Mouse (Mus musculus) midbrain, embryonic 12.5 days (tissue): ENCODE measurements around the gene Rarres2. TPM values are rescaled to one million over a fixed set of nuclear protein-coding genes. Genes with fewer than 3 reads are reported as not detected.

Experiments used
- ATAC-seq: fragments of 200-750 bp; cut with Nextera tagmentation; 2 replicates; pipeline ENCODE4 v1.8.0; 2017; ENCODE audit warnings: low read depth, moderate TSS enrichment, moderate library complexity; ENCODE audit not compliant: low FRiP score
- H3K27ac ChIP-seq: fragments of 300-500 bp; sonication (generic); replicated peaks from 2 replicates; pipeline ENCODE4 v1.5.1; 2016; ENCODE audit warnings: mild to moderate bottlenecking
- H3K27me3 ChIP-seq: fragments of 300-500 bp; sonication (generic); 2 replicates; pipeline ENCODE4 v1.6.1; 2016; ENCODE audit warnings: mild to moderate bottlenecking
- H3K36me3 ChIP-seq: fragments of 300-500 bp; sonication (generic); 2 replicates; pipeline ENCODE4 v1.6.1; 2016
- H3K4me1 ChIP-seq: fragments of 300-500 bp; sonication (generic); 2 replicates; pipeline ENCODE4 v1.6.1; 2016
- H3K4me2 ChIP-seq: fragments of 300-500 bp; sonication (generic); replicated peaks from 2 replicates; pipeline ENCODE4 v1.6.1; 2016; ENCODE audit warnings: mild to moderate bottlenecking, moderate library complexity
- H3K4me3 ChIP-seq: fragments of 300-500 bp; sonication (generic); 2 replicates; pipeline ENCODE4 v1.5.1; 2016; ENCODE audit warnings: mild to moderate bottlenecking
- H3K9ac ChIP-seq: fragments of 300-500 bp; sonication (generic); replicated peaks from 2 replicates; pipeline ENCODE4 v1.6.1; 2016; ENCODE audit warnings: mild to moderate bottlenecking, moderate library complexity
- H3K9me3 ChIP-seq: fragments of 300-500 bp; sonication (generic); 2 replicates; pipeline ENCODE4 v1.6.1; 2016; ENCODE audit warnings: mild to moderate bottlenecking
- WGBS: fragments of 180-500 bp; shearing (Covaris S2); methylation state at CpG from one replicate; pipeline ENCODE4 v1.1.7; 2016; 5-methylcytosine and 5-hydroxymethylcytosine counted together
- polyA plus RNA-seq: library from polyadenylated mRNA; unstranded; fragments of >200 nt; fragmentation: Nextera tagmentation; extraction: Ambion mirVana; gene quantifications from 2 replicates; pipeline ENCODE4 v1.2.1, GENCODE M21; 2016

Rarres2 gene
- polyA plus RNA-seq, 1 experiment from 2014 or later: 3.1 TPM

GRCm38 (mm10) chr6:48595278-48595677 is 22.7 kb upstream of the Rarres2 start:
- Histone ChIP-seq H3K9ac (peak overlapping the region; percentile 88), H3K36me3 (peaks cover 48% of the 10 kb centered on the region), H3K27ac (no peak overlapping the region), H3K9me3 (peaks cover 16% of the 10 kb centered on the region), H3K27me3 (no peaks in the 10 kb centered on the region), H3K4me3 (peak overlapping the region; percentile 85), H3K4me1 (peaks cover 17% of the 10 kb centered on the region), H3K4me2 (peak overlapping the region; percentile 82)
- WGBS: 60% methylated on average over 1 of the region's 1 CpGs
- ATAC-seq: no peak

- peak overlapping the region; percentile 88 for H3K9ac ChIP-seq
- H3K36me3 ChIP-seq: peaks cover 37% of the 10 kb centered on the region
- H3K27ac ChIP-seq: peak overlapping the region; percentile 91
- H3K9me3 ChIP-seq: peaks cover 16% of the 10 kb centered on the region
- ATAC-seq: peak; percentile 72
- WGBS: under 1% methylated on average over 41 of the region's 41 CpGs
- H3K4me3 ChIP-seq: peak overlapping the region; percentile 85
- no peaks in the 10 kb centered on the region for H3K27me3 ChIP-seq
- H3K4me1 ChIP-seq: peaks cover 17% of the 10 kb centered on the region
- peak overlapping the region; percentile 82 for H3K4me2 ChIP-seq
These were observed 21.6 kb upstream of the Rarres2 start for GRCm38 (mm10) chr6:48594043-48594738.

GRCm38 (mm10) chr6:48593158-48594042 is 20.8 kb upstream of the Rarres2 start, which contains the start of the genes Repin1 and Gm44965:
Gene Repin1, plus strand, starts transcription at chr6:48593883.
Gene Gm44965, plus strand, starts transcription at chr6:48593941.
- Histone ChIP-seq H3K9ac (peak within 1 kb of the TSS; percentile 88), H3K4me1 (peaks cover 17% of the 10 kb centered on the region), H3K4me2 (peak within 1 kb of the TSS; percentile 82), H3K36me3 (peaks cover 29% of the 10 kb centered on the region), H3K4me3 (peak within 1 kb of the TSS; percentile 85), H3K9me3 (peaks cover 16% of the 10 kb centered on the region), H3K27ac (peak within 1 kb of the TSS; percentile 91), H3K27me3 (no peaks in the 10 kb centered on the region)
- 3% methylated on average over 44 of the region's 45 CpGs for WGBS
- ATAC-seq: peak; percentile 93

DNA sequence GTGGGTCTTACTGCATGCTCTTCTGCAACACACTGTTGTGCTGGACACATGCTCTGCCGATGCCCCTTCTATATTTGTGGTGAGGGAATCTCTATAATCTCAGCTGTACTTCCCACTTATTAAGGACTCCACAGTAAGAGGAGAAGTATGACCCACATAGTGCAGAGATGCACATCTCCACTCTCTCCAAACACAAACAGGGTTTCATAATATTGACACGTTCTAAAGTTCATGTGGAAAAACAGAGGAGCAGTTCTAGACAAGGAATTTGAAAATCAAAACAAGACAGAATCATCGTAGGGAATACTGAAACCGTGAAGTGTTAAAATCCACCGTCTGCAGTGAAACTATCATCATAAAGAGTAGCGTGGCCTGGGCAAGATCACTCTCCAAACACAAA is 19.3 kb upstream of the Rarres2 start:
- WGBS: 91% methylated on average over 6 of the region's 6 CpGs
- H3K9ac ChIP-seq: no peak overlapping the region
- H3K4me3 ChIP-seq: no peak overlapping the region
- H3K27ac ChIP-seq: no peak overlapping the region
- no peaks in the 10 kb centered on the region for H3K27me3 ChIP-seq
- H3K9me3 ChIP-seq: peaks cover 7% of the 10 kb centered on the region
- no peak overlapping the region for H3K4me2 ChIP-seq
- peaks cover 13% of the 10 kb centered on the region for H3K36me3 ChIP-seq
- H3K4me1 ChIP-seq: peaks cover 17% of the 10 kb centered on the region
- no peak for ATAC-seq

DNA sequence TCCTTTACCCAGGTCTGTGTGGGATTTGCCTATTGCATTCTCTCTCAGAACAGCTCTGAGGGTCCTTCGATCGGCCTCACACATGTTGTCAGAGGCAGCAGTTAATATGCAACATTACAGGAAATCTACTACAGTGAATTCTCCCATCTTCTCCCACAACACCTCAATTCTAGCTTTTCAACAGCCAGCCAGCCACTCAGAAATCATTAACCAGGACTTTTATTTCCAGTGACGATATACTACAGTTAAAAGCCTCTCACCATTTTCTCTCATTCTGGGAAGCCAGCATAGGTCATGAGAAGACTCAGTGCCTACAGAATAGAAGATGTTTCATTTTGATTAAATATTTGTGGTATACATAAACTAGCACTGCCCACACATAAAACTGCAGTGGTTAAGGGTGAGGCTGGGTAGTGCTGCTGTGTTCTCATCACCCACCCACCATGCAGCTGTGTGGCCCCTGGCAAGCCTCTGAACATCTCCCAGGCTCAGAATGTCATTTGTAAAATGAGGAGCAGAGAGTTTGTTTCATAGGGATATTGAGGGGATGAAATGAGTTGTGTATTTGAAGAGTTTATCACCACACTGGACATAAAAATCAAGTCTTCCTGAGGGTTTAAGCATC is 18.7 kb upstream of the Rarres2 start:
- H3K27ac ChIP-seq: no peak overlapping the region
- peaks cover 8% of the 10 kb centered on the region for H3K36me3 ChIP-seq
- no peak overlapping the region for H3K4me2 ChIP-seq
- peaks cover 3% of the 10 kb centered on the region; the same call in 1 of the 2 replicates for H3K9me3 ChIP-seq
- H3K4me3 ChIP-seq: no peak overlapping the region
- peaks cover 17% of the 10 kb centered on the region for H3K4me1 ChIP-seq
- no peak overlapping the region for H3K9ac ChIP-seq
- no peak for ATAC-seq
- 92% methylated on average over 3 of the region's 3 CpGs for WGBS
- H3K27me3 ChIP-seq: no peaks in the 10 kb centered on the region

- no peak within 1 kb of the TSS for H3K9ac ChIP-seq
- 72% methylated on average over 6 of the region's 6 CpGs for WGBS
- H3K9me3 ChIP-seq: no peaks in the 10 kb centered on the region
- no peak for ATAC-seq
- H3K4me1 ChIP-seq: 0 out of 2 replicates have a peak, but pooled peaks cover 6% of the 10 kb centered on the region
- H3K4me2 ChIP-seq: no peak within 1 kb of the TSS
- H3K27ac ChIP-seq: no peak within 1 kb of the TSS
- H3K27me3 ChIP-seq: no peaks in the 10 kb centered on the region
- no peak within 1 kb of the TSS for H3K4me3 ChIP-seq
- no peaks in the 10 kb centered on the region for H3K36me3 ChIP-seq
These were observed 16.7 kb upstream of the Rarres2 start, which contains the start of gene Gm45021 for GRCm38 (mm10) chr6:48589194-48589750. Gene Gm45021, plus strand, starts transcription at chr6:48589610.

DNA sequence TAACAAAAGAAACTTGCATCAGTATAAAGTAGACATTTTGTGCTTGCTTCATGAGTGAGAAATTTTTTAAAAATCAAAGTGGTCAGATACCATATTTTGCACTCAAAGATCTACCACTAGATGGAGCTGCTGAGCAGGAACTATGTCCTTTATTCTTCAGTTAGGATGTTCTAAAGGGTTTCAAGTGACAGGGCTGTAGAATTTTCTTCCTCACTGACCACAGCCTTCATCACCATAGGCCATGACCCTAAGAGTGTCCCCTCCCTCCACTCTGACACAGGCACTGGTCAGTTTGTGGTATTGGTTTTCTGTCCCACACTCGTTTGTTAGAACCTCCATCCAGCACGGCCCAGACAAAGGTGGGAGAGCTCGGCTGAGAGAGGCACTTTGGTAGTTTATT is 9.4 kb upstream of the Rarres2 start:
- Histone ChIP-seq H3K27me3 (no peaks in the 10 kb centered on the region), H3K4me1 (no peaks in the 10 kb centered on the region), H3K36me3 (no peaks in the 10 kb centered on the region), H3K9me3 (no peaks in the 10 kb centered on the region), H3K4me3 (no peak overlapping the region), H3K9ac (no peak overlapping the region), H3K27ac (no peak overlapping the region), H3K4me2 (no peak overlapping the region)
- ATAC-seq: no peak
- WGBS: 73% methylated on average over 3 of the region's 3 CpGs

DNA sequence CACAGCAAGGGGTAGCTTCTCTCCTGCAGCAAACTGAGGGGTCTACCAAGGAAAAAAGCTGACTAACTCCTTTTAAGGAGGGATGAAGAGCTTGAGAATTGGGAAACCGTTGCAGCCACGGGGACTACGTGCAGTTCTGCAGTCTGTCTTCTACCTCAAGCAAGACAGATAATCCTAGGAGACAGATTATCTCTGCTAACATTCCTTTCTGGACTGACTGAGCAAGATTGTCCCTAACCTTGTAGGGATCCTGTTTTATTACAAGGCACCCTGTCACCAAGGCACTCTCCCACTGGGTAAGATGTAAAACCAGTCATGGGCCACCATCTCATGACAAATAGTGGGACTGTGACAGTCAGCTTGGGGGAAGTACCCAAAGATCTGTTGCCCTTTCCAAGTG is 8.7 kb upstream of the Rarres2 start:
- H3K27me3 ChIP-seq: no peaks in the 10 kb centered on the region
- H3K4me3 ChIP-seq: no peak overlapping the region
- no peaks in the 10 kb centered on the region for H3K4me1 ChIP-seq
- H3K27ac ChIP-seq: no peak overlapping the region
- no peak for ATAC-seq
- no peak overlapping the region for H3K9ac ChIP-seq
- no peak overlapping the region for H3K4me2 ChIP-seq
- no peaks in the 10 kb centered on the region for H3K36me3 ChIP-seq
- H3K9me3 ChIP-seq: no peaks in the 10 kb centered on the region
- WGBS: 26% methylated on average over 3 of the region's 3 CpGs

DNA sequence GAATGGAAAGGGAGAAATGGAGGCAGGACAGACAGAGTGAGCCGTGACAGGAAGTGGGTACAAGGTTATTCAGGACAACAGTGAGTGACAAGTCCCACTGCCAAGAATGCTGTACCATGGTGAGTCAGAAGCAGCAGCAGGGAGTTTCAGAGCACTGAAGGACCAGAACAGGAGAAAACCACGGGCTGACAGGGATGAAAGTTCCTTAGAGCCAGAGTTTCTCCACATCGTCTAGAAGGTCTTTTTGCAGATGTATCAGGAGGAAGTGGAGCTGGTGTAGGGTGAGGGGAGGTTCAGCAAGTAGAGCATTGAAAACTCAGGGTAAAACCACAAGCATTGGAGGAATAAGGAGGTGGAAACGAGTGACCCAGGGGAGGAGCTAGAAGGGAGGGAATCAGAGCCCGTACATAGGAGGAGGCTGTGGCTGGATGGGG is 6.6 kb upstream of the Rarres2 start:
- Histone ChIP-seq H3K4me3 (no peak overlapping the region), H3K9me3 (no peaks in the 10 kb centered on the region), H3K27ac (no peak overlapping the region), H3K36me3 (no peaks in the 10 kb centered on the region), H3K4me2 (no peak overlapping the region), H3K27me3 (no peaks in the 10 kb centered on the region), H3K9ac (no peak overlapping the region), H3K4me1 (no peaks in the 10 kb centered on the region)
- no peak for ATAC-seq
- 50% methylated on average over 5 of the region's 5 CpGs for WGBS

GRCm38 (mm10) chr6:48578736-48579135 is 6.1 kb upstream of the Rarres2 start:
- ATAC-seq: no peak
- H3K4me1 ChIP-seq: no peaks in the 10 kb centered on the region
- no peak overlapping the region for H3K9ac ChIP-seq
- H3K27ac ChIP-seq: no peak overlapping the region
- no peaks in the 10 kb centered on the region for H3K36me3 ChIP-seq
- no peaks in the 10 kb centered on the region for H3K9me3 ChIP-seq
- WGBS: 74% methylated on average over 5 of the region's 5 CpGs
- H3K4me3 ChIP-seq: no peak overlapping the region
- no peaks in the 10 kb centered on the region for H3K27me3 ChIP-seq
- no peak overlapping the region for H3K4me2 ChIP-seq

DNA sequence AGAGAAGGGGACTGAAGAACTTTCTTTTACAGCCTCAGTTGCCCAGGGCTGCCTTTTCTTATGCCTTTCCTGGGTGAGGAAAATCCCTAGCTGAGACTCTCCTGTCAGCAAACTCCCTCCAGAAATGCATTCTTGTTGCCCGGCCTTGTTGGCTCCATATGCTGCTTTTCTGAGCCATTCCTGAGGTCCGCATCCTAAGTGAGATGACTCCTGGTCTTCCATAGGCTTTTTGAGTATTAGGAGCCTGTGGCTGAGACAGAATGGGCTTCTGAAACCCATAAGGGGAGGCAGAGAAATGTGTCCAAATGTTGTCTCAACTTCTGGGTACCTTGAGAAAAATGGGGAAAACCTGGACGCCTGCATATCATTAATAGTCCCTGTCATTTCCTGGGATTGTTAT is 1.4 kb upstream of the Rarres2 start:
- ATAC-seq: no peak
- WGBS: 80% methylated on average over 3 of the region's 3 CpGs
- Histone ChIP-seq H3K4me3 (no peak overlapping the region), H3K27ac (no peak overlapping the region), H3K27me3 (no peaks in the 10 kb centered on the region), H3K4me2 (no peak overlapping the region), H3K9me3 (no peaks in the 10 kb centered on the region), H3K36me3 (peaks cover 7% of the 10 kb centered on the region; the same call in 1 of the 2 replicates), H3K9ac (no peak overlapping the region), H3K4me1 (no peaks in the 10 kb centered on the region)
